Mouse (Mus musculus) heart, embryonic 16.5 days (tissue): ENCODE results near the gene Ube2ql1. TPM values are rescaled to one million over a fixed set of nuclear protein-coding genes. Genes with fewer than 3 reads are reported as not detected.

Experiments used
- ATAC-seq: fragments of 200-750 bp; cut with Nextera tagmentation; replicated peaks from 2 replicates; pipeline ENCODE4 v1.8.0; 2017; ENCODE audit warnings: moderate number of reproducible peaks; ENCODE audit not compliant: insufficient read depth, low FRiP score; ENCODE audit errors: extremely low read depth
- H3K27ac ChIP-seq: fragments of 300-500 bp; sonication (generic); 2 replicates; pipeline ENCODE4 v1.5.1; 2014; ENCODE audit warnings: mild to moderate bottlenecking, low read length, control low read depth, moderate library complexity
- H3K27me3 ChIP-seq: fragments of 300-500 bp; sonication (generic); 2 replicates; pipeline ENCODE4 v1.6.1; 2014; ENCODE audit warnings: low read length, mixed read lengths; ENCODE audit not compliant: control insufficient read depth, insufficient read depth
- H3K36me3 ChIP-seq: fragments of 300-500 bp; sonication (generic); 2 replicates; pipeline ENCODE4 v1.6.1; 2014; ENCODE audit not compliant: control insufficient read depth, insufficient read depth
- H3K4me1 ChIP-seq: fragments of 300-500 bp; sonication (generic); 2 replicates; pipeline ENCODE4 v1.6.1; 2014; ENCODE audit warnings: low read length, mixed read lengths; ENCODE audit not compliant: control insufficient read depth, insufficient read depth
- H3K4me2 ChIP-seq: fragments of 300-500 bp; sonication (generic); 2 replicates; pipeline ENCODE4 v1.6.1; 2014; ENCODE audit warnings: low read depth, mild to moderate bottlenecking, control low read depth, low read length
- H3K4me3 ChIP-seq: fragments of 300-500 bp; sonication (generic); 2 replicates; pipeline ENCODE4 v1.5.1; 2014; ENCODE audit warnings: mild to moderate bottlenecking, control low read depth, low read length
- H3K9ac ChIP-seq: fragments of 300-500 bp; sonication (generic); 2 replicates; pipeline ENCODE4 v1.6.1; 2014; ENCODE audit warnings: low read length, control low read depth
- H3K9me3 ChIP-seq: fragments of 300-500 bp; sonication (generic); replicated peaks from 2 replicates; pipeline ENCODE4 v1.6.1; 2016; ENCODE audit warnings: low read length; ENCODE audit not compliant: control insufficient read depth
- WGBS: fragments of 180-500 bp; shearing (Covaris S2); extraction: QIAGEN DNeasy Blood & Tissue Kit; methylation state at CpG from one replicate; pipeline ENCODE4 v1.1.7; 2014; 5-methylcytosine and 5-hydroxymethylcytosine counted together
- polyA plus RNA-seq: library from polyadenylated mRNA; unstranded; fragments of >200 nt; fragmentation: Nextera tagmentation; extraction: Ambion mirVana; gene quantifications from 2 replicates; pipeline ENCODE4 v1.2.1, GENCODE M21; 2015

Gene Ube2ql1
- polyA plus RNA-seq, 1 experiment from 2014 or later = 0.66 TPM

- no peak overlapping the region for H3K27ac ChIP-seq
- H3K4me3 ChIP-seq = no peak overlapping the region
- H3K36me3 ChIP-seq = no peaks in the 10 kb centered on the region
- H3K9ac ChIP-seq = no peak overlapping the region
- H3K27me3 ChIP-seq = no peaks in the 10 kb centered on the region
- H3K9me3 ChIP-seq = no peaks in the 10 kb centered on the region
- peaks cover 3% of the 10 kb centered on the region; the same call in 1 of the 2 replicates for H3K4me1 ChIP-seq
- 91% methylated on average over 3 of the region's 3 CpGs for WGBS
- H3K4me2 ChIP-seq = no peak overlapping the region
- ATAC-seq = no peak
Measured at GRCm38 (mm10) chr13:69725376-69725775, 14.3 kb downstream of the Ube2ql1 start.

DNA sequence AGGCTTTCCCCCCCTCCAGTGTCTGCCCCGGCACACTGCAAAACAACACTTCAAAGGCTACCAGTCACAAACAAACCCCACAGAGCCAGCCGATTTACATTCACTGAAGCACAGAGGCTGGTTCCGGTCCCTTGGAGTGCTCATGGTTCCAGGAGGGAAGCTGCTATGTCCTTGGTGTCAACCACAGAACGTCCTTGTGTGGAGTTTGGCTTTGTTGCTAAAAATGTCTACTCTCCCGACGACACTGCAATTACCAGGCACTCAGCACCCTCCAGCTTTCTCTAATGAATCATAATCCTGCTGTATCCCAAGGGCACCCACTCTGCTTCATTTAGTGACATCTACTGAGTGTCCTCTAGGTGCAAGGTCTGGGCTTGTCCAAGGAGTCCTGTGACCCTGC is 18.5 kb downstream of the Ube2ql1 start:
- Histone ChIP-seq H3K9me3 (no peaks in the 10 kb centered on the region), H3K9ac (no peak overlapping the region), H3K27me3 (no peaks in the 10 kb centered on the region), H3K4me1 (peaks cover 3% of the 10 kb centered on the region; the same call in 1 of the 2 replicates), H3K4me3 (no peak overlapping the region), H3K4me2 (no peak overlapping the region), H3K27ac (no peak overlapping the region), H3K36me3 (no peaks in the 10 kb centered on the region)
- ATAC-seq = no peak
- WGBS = 5% methylated on average over 6 of the region's 6 CpGs

DNA sequence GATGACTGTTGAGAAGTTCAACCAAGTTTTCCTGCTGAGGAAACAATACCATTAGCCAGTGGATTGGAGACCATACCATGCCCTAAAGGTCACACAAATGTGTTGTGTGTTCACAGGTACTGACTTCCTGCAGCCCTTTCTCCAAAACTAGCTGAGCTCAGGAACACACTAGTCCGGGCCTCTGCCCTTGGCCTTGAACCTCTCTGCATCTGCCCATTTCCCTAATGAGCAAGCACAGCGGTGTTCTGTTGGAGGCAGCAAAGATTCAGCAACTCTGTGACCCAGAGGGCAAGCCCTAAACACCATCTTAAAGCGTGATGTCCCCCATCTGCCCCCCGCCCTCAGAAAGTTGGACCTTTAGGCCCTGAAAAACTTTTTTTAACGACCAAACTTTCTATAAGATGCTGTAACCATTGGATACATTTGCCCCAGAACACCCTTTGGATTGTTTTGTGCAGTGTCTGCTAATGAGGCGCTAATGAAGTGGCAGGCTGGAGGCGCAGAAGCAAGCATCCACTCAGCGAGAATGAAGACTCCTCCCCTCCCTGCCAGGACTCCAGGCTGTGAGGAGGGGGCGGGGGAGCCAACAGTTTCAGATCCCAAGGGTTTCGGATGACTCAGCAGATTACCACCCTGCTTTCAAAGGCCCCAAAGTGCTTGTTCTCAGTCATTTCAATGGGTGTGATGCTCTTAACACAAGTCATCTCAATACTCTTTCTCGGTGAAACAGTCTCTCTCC is 21.7 kb downstream of the Ube2ql1 start:
- Histone ChIP-seq H3K27ac (no peak overlapping the region), H3K36me3 (no peaks in the 10 kb centered on the region), H3K9me3 (no peaks in the 10 kb centered on the region), H3K4me1 (peaks cover 3% of the 10 kb centered on the region; the same call in 1 of the 2 replicates), H3K4me3 (no peak overlapping the region), H3K4me2 (no peak overlapping the region), H3K9ac (no peak overlapping the region), H3K27me3 (no peaks in the 10 kb centered on the region)
- 17% methylated on average over 11 of the region's 11 CpGs for WGBS
- no peak for ATAC-seq

- Histone ChIP-seq H3K9me3 (no peaks in the 10 kb centered on the region), H3K27ac (no peak overlapping the region), H3K27me3 (no peaks in the 10 kb centered on the region), H3K4me1 (no peaks in the 10 kb centered on the region), H3K4me3 (no peak overlapping the region), H3K36me3 (no peaks in the 10 kb centered on the region), H3K4me2 (no peak overlapping the region), H3K9ac (no peak overlapping the region)
- 88% methylated on average over 7 of the region's 7 CpGs for WGBS
- ATAC-seq = no peak
Measured at GRCm38 (mm10) chr13:69708236-69708635, 31.5 kb downstream of the Ube2ql1 start.

- H3K4me1 ChIP-seq = no peaks in the 10 kb centered on the region
- no peak for ATAC-seq
- H3K9ac ChIP-seq = no peak overlapping the region
- H3K36me3 ChIP-seq = no peaks in the 10 kb centered on the region
- H3K4me3 ChIP-seq = no peak overlapping the region
- no peak overlapping the region for H3K27ac ChIP-seq
- no peak overlapping the region for H3K4me2 ChIP-seq
- no peaks in the 10 kb centered on the region for H3K27me3 ChIP-seq
- H3K9me3 ChIP-seq = no peaks in the 10 kb centered on the region
- WGBS = 90% methylated on average over 12 of the region's 12 CpGs
Measured at GRCm38 (mm10) chr13:69707496-69707895, 32.2 kb downstream of the Ube2ql1 start.

DNA sequence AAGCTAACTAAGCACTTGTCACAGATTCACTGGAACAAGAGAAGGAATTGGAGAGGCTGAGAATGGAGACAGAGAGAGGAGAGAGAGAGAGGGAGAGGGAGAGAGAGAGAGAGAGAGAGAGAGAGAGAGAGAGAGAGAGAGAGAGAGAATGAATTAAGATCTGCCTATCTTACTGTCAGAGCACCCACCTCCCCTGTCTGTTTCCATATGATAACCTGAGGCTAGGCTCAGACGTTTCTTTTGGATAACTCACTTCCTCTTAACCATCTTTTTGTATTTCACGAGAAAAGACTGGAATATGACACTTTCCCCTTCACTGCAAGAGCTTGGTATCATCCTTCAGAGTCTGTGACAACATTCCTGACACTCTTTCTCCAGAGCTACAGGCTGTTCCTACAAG is 32.8 kb downstream of the Ube2ql1 start:
- WGBS = 9% methylated on average over 2 of the region's 2 CpGs
- no peak overlapping the region for H3K4me3 ChIP-seq

GRCm38 (mm10) chr13:69703505-69703904 is 36.2 kb downstream of the Ube2ql1 start:
- ATAC-seq = no peak
- no peak overlapping the region for H3K27ac ChIP-seq
- WGBS = 28% methylated on average over 11 of the region's 11 CpGs
- H3K9ac ChIP-seq = no peak overlapping the region
- H3K9me3 ChIP-seq = no peaks in the 10 kb centered on the region
- H3K4me2 ChIP-seq = no peak overlapping the region
- no peaks in the 10 kb centered on the region for H3K36me3 ChIP-seq
- H3K4me3 ChIP-seq = no peak overlapping the region
- no peaks in the 10 kb centered on the region for H3K27me3 ChIP-seq
- no peaks in the 10 kb centered on the region for H3K4me1 ChIP-seq

More for the DNA sequence above, 32.8 kb downstream of the Ube2ql1 start:
- Histone ChIP-seq H3K27ac (no peak overlapping the region), H3K4me1 (no peaks in the 10 kb centered on the region), H3K4me2 (no peak overlapping the region), H3K36me3 (no peaks in the 10 kb centered on the region), H3K9ac (no peak overlapping the region), H3K27me3 (no peaks in the 10 kb centered on the region), H3K9me3 (no peaks in the 10 kb centered on the region)
- ATAC-seq = no peak

GRCm38 (mm10) chr13:69701397-69701796 is 38.3 kb downstream of the Ube2ql1 start:
- ATAC-seq = no peak
- H3K4me3 ChIP-seq = no peak overlapping the region
- 82% methylated on average over 4 of the region's 4 CpGs for WGBS
- H3K27ac ChIP-seq = no peak overlapping the region
- H3K36me3 ChIP-seq = no peaks in the 10 kb centered on the region
- H3K4me1 ChIP-seq = no peaks in the 10 kb centered on the region
- no peak overlapping the region for H3K9ac ChIP-seq
- H3K4me2 ChIP-seq = no peak overlapping the region
- H3K27me3 ChIP-seq = no peaks in the 10 kb centered on the region
- no peaks in the 10 kb centered on the region for H3K9me3 ChIP-seq

GRCm38 (mm10) chr13:69700827-69701226 is 38.9 kb downstream of the Ube2ql1 start:
- ATAC-seq = no peak
- H3K4me3 ChIP-seq = no peak overlapping the region
- H3K36me3 ChIP-seq = no peaks in the 10 kb centered on the region
- WGBS = 60% methylated on average over 1 of the region's 1 CpGs
- H3K9me3 ChIP-seq = no peaks in the 10 kb centered on the region
- no peaks in the 10 kb centered on the region for H3K4me1 ChIP-seq
- no peak overlapping the region for H3K4me2 ChIP-seq
- no peaks in the 10 kb centered on the region for H3K27me3 ChIP-seq
- H3K27ac ChIP-seq = no peak overlapping the region
- H3K9ac ChIP-seq = no peak overlapping the region
